Mouse (Mus musculus) left cerebral cortex, adult 2 months (tissue): ENCODE measurements around the gene Edn2. TPM values are rescaled to one million over a fixed set of nuclear protein-coding genes. Genes with fewer than 3 reads are reported as not detected.

ENCODE experiments used
- DNase-seq, 2 experiments: peaks; one replicate each; pipeline ENCODE4 v3.0.0; 2021 to 2022; ENCODE audit warnings: low spot score in 2 of 2, mixed read lengths in 1 of 2; ENCODE audit errors: extremely low spot score in 1 of 2
- H3K27ac ChIP-seq: fragments of 200-600 bp; 2 replicates; pipeline ENCODE4 v1.8.1; 2022
- H3K4me3 ChIP-seq: fragments of 200-600 bp; 2 replicates; pipeline ENCODE4 v1.8.1; 2022
- CTCF ChIP-seq: fragments of 200-600 bp; IDR thresholded peaks from 2 replicates; pipeline ENCODE4 v1.8.1; 2022; ENCODE audit warnings: antibody characterized with exemption, mild to moderate bottlenecking, moderate library complexity
- intact Hi-C: fragments of 180-260 bp; cut with DNase I; formaldehyde crosslinking; loops from one replicate; pipeline ENCODE4 v1.15.1; 2025
- total RNA-seq, 2 experiments: library from RNA; stranded (reverse); gene quantifications; 2 replicates each; pipeline ENCODE4 v1.2.3; 2021

The Edn2 gene
- total RNA-seq, 2 experiments from 2014 or later, result not detected

- no peak for DNase-seq
- H3K4me3 ChIP-seq, result no peak overlapping the region
- H3K27ac ChIP-seq, result no peak overlapping the region
- no peak for TF ChIP-seq CTCF
- intact Hi-C loops, result no loop called here
Observed at GRCm38 (mm10) chr4:120134223-120134622, 26.8 kb upstream of the Edn2 start.

DNA sequence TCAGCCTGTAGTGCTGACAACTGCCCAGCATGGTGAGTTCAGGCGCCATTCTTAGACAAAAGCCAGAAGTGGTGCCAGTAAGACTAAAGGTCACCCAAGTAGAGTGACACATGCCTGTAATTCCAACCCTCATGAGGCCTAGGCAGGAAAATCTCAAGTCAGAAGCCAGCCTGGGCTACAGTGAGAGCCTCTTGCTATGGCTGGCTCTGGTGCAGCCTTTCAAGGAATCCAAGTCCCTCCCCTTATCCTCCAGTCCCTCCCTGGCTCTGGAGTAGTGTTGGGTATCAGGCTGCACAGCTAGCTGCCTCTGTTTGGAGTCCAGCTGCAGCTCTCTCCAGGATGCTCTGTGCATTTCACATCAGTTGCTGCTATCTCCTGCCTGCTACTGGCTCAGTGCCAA is 19.2 kb upstream of the Edn2 start:
- TF ChIP-seq CTCF, result no peak
- Histone ChIP-seq H3K27ac (no peak overlapping the region), H3K4me3 (no peak overlapping the region)
- intact Hi-C loops, result no loop called here
- DNase-seq, result no peak

DNA sequence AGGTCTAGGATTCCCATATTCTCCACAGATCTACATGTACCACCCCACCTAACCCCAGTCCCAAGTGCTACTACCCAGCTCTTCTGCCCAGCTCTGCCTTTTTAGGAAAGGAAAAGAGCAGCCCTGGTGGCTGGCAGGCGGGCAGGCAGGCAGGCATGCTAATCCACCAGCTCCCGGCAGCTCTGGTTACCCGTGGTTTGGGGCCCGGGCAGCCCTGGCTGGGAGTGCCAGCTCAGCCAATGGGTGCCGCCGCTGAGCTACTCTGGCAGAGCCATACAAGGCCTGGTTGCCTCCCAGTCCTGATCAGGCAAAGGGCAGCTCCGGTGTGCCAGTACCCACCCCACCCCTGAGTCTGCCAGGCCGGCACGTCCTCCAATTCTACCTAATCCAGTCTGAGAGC is 18.1 kb upstream of the Edn2 start:
- Histone ChIP-seq H3K27ac (no peak overlapping the region), H3K4me3 (no peak overlapping the region)
- no peak for DNase-seq
- no peak; the same call in 1 of the 2 replicates for TF ChIP-seq CTCF
- intact Hi-C loops, result no loop called here

DNA sequence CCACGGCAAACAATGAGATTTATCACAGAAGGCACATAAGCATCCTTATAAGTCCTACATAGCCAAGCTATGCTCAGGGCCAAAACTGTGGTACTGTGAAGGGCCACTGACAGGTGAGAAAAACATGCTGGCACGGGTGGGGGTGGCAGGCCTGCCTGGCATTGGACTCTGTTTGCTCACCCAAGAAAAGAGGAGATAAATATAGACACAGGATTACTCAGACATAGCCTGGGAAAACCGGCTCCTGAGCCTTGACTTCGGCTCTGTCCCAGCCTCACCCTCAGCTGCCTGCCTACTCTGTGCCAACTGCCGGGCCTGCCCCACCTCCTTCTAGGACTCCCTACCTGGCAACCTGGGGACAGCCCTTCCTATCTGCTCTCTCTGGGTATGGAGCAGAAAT is 16.7 kb upstream of the Edn2 start:
- H3K4me3 ChIP-seq, result no peak overlapping the region
- no peak for TF ChIP-seq CTCF
- intact Hi-C loops, result no loop called here
- peak; percentile 36 to 52 for DNase-seq
- no peak overlapping the region for H3K27ac ChIP-seq

GRCm38 (mm10) chr4:120145931-120146330 is 15.1 kb upstream of the Edn2 start:
- TF ChIP-seq CTCF, result no peak
- no peak overlapping the region for H3K4me3 ChIP-seq
- H3K27ac ChIP-seq, result no peak overlapping the region
- no peak for DNase-seq
- intact Hi-C loops, result no loop called here

DNA sequence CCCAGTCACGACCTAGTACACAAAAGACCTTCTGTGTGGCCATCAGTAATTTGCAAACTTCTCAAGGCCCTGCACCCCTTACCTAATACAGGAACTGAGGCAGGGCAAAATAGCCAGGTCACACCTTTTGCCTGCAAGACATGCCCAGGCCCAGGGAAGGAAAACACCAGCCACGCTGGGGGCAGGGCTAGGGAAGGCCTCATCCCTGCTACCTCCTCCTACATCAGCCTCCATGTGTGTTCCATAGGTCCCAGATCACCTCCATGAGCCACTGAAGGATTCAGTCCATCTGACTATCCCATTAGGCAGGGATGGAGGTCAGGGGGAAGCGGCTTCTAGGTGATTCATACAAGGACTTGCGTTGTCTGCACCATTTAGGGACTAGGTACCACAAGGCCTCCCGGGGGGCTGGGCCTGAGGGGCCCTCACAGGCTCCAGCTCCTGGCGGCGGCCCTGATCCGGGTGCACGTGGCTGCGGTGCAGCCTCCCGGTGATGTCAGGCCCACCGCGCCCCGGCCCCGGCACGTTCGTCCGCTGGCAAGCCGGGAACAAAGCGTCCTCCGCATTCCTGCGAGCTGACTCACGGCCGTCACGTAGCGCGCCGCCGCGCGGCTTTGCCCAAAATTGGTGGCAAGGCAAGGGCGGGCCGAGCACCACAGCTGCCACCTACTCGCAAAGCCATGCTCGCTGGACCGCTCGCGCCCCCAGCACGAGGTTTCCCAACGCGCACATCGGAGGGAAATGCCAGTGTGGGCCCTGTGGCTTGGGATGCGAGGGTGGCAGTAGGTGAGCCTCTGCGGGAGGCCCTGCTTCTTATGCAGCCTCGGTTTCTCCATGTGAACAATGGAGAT is 12.5 kb upstream of the Edn2 start:
- no peak for TF ChIP-seq CTCF
- H3K27ac ChIP-seq, result peak overlapping the region; percentile 78
- H3K4me3 ChIP-seq, result 0 out of 2 replicates have a peak overlapping the region, but pooled peaks have one; percentile 23
- peak; percentile 83 to 89 for DNase-seq
- intact Hi-C loops, result no loop called here

GRCm38 (mm10) chr4:120149142-120149524 is 11.9 kb upstream of the Edn2 start:
- no peak for DNase-seq
- Histone ChIP-seq H3K4me3 (no peak overlapping the region), H3K27ac (peak overlapping the region; percentile 78)

GRCm38 (mm10) chr4:120150345-120150920 is 10.6 kb upstream of the Edn2 start:
- intact Hi-C loops, result no loop called here
- no peak overlapping the region for H3K4me3 ChIP-seq
- no peak for DNase-seq
- no peak overlapping the region for H3K27ac ChIP-seq
- TF ChIP-seq CTCF, result no peak

More at GRCm38 (mm10) chr4:120149142-120149524, 11.9 kb upstream of the Edn2 start:
- TF ChIP-seq CTCF, result peak; percentile 65
- intact Hi-C loops, result no loop called here

GRCm38 (mm10) chr4:120151906-120152305 is 9.1 kb upstream of the Edn2 start:
- intact Hi-C loops, result no loop called here
- no peak for TF ChIP-seq CTCF

DNA sequence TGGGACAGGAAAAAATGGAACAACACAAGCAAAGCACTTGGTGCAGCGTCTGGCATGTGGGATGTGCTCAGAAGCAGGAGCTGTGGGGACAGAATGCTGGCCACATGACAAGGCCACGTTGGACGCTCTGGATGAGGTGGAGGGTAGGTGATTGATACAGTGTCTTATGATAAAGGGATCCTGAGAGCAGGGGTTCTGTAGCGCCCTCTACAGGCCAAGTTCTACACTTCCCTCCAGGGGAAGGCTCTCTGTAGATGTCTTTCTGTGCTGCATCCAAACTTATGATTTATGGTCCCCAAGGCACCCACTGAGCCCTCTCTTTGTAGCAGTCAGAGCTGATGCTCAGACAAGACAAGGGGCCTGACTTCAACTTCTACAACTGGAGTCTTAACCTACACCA is 8.4 kb upstream of the Edn2 start:
- peak; percentile 42 for TF ChIP-seq CTCF

More at GRCm38 (mm10) chr4:120151906-120152305, 9.1 kb upstream of the Edn2 start:
- no peak overlapping the region for H3K27ac ChIP-seq
- H3K4me3 ChIP-seq, result no peak overlapping the region
- DNase-seq, result no peak

DNA sequence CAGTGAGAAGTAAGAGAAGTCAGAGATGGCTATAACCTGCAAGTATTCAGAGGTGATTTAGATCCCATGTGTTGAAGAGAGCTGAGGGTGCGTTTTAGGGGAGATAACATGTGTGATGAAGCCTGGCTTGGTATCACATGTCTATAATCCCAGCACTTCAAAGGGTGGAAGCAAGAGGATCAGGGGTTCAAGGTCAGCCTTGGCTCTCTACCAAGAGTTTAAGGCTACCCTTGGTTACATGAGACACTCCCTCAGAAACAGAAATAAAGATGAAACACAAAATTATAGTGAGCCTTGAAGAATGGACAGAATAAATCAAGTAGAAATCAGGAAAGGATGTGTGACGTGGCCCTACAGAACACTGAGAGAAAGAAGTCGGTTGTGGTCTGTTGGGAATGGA is 7.3 kb upstream of the Edn2 start:
- intact Hi-C loops, result no loop called here
- H3K4me3 ChIP-seq, result no peak overlapping the region
- no peak for DNase-seq
- no peak for TF ChIP-seq CTCF
- no peak overlapping the region for H3K27ac ChIP-seq

More for the DNA sequence above, 8.4 kb upstream of the Edn2 start:
- no peak overlapping the region for H3K27ac ChIP-seq
- no peak overlapping the region for H3K4me3 ChIP-seq
- intact Hi-C loops, result no loop called here
- DNase-seq, result no peak

GRCm38 (mm10) chr4:120158714-120159310 is 2.2 kb upstream of the Edn2 start:
- no peak for TF ChIP-seq CTCF
- no peak for DNase-seq
- Histone ChIP-seq H3K4me3 (no peak overlapping the region), H3K27ac (no peak overlapping the region)
- intact Hi-C loops, result no loop called here
